Mouse (Mus musculus) thymus, adult 2 months (tissue): ENCODE measurements around the gene Def6.
A peak's percentile ranks its signal among the peaks of the same experiment; 100 is the strongest.

Experiments used
- CTCF ChIP-seq: fragments of 200-500 bp; IDR thresholded peaks from 2 replicates; pipeline ENCODE4 v1.5.1; 2012; ENCODE audit warnings: mild to moderate bottlenecking, control low read depth, low read length, moderate library complexity, borderline replicate concordance; ENCODE audit not compliant: control insufficient read depth, poor library complexity, insufficient read depth; ENCODE audit errors: extremely low read depth
- POLR2A ChIP-seq: fragments of 200-500 bp; IDR thresholded peaks from 2 replicates; pipeline ENCODE4 v1.6.1; 2012; ENCODE audit warnings: mild to moderate bottlenecking, low read length, control low read depth, moderate library complexity; ENCODE audit not compliant: control insufficient read depth, poor library complexity, insufficient read depth; ENCODE audit errors: extremely low read depth

- TF ChIP-seq CTCF (peak; percentile 94), POLR2A (0 out of 2 replicates have a peak, but pooled peaks have one; percentile 11)
These were observed 18.4 kb downstream of the Def6 start for GRCm38 (mm10) chr17:28226014-28226413.
